Mouse (Mus musculus) neural tube, embryonic 12.5 days (tissue): ENCODE results near the gene Stac3. TPM values are rescaled to one million over a fixed set of nuclear protein-coding genes. Genes with fewer than 3 reads are reported as not detected.

Source experiments
- ATAC-seq: fragments of 200-750 bp; cut with Nextera tagmentation; 2 replicates; pipeline ENCODE4 v1.8.0; 2017; ENCODE audit warnings: low read depth, mild to moderate bottlenecking, moderate TSS enrichment, moderate library complexity; ENCODE audit not compliant: low FRiP score
- H3K27ac ChIP-seq: fragments of 300-500 bp; sonication (generic); 2 replicates; pipeline ENCODE4 v1.5.1; 2016
- H3K27me3 ChIP-seq: fragments of 300-500 bp; sonication (generic); replicated peaks from 2 replicates; pipeline ENCODE4 v1.6.1; 2016; ENCODE audit warnings: mild to moderate bottlenecking
- H3K36me3 ChIP-seq: fragments of 300-500 bp; sonication (generic); 2 replicates; pipeline ENCODE4 v1.6.1; 2016; ENCODE audit warnings: mild to moderate bottlenecking
- H3K4me1 ChIP-seq: fragments of 300-500 bp; sonication (generic); 2 replicates; pipeline ENCODE4 v1.6.1; 2016
- H3K4me2 ChIP-seq: fragments of 300-500 bp; sonication (generic); replicated peaks from 2 replicates; pipeline ENCODE4 v1.6.1; 2016; ENCODE audit warnings: mild to moderate bottlenecking
- H3K4me3 ChIP-seq: fragments of 300-500 bp; sonication (generic); 2 replicates; pipeline ENCODE4 v1.5.1; 2016
- H3K9ac ChIP-seq: fragments of 300-500 bp; sonication (generic); 2 replicates; pipeline ENCODE4 v1.6.1; 2016; ENCODE audit warnings: mild to moderate bottlenecking
- H3K9me3 ChIP-seq: fragments of 300-500 bp; sonication (generic); 2 replicates; pipeline ENCODE4 v1.6.1; 2016; ENCODE audit warnings: mild to moderate bottlenecking
- WGBS: fragments of 180-500 bp; shearing (Covaris S2); methylation state at CpG from one replicate; pipeline ENCODE4 v1.1.7; 2016; 5-methylcytosine and 5-hydroxymethylcytosine counted together
- polyA plus RNA-seq: library from polyadenylated mRNA; unstranded; fragments of >200 nt; fragmentation: Nextera tagmentation; extraction: Ambion mirVana; gene quantifications from 2 replicates; pipeline ENCODE4 v1.2.1, GENCODE M21; 2016

Gene Stac3
- polyA plus RNA-seq, 1 experiment from 2014 or later, result 4.3 TPM

DNA sequence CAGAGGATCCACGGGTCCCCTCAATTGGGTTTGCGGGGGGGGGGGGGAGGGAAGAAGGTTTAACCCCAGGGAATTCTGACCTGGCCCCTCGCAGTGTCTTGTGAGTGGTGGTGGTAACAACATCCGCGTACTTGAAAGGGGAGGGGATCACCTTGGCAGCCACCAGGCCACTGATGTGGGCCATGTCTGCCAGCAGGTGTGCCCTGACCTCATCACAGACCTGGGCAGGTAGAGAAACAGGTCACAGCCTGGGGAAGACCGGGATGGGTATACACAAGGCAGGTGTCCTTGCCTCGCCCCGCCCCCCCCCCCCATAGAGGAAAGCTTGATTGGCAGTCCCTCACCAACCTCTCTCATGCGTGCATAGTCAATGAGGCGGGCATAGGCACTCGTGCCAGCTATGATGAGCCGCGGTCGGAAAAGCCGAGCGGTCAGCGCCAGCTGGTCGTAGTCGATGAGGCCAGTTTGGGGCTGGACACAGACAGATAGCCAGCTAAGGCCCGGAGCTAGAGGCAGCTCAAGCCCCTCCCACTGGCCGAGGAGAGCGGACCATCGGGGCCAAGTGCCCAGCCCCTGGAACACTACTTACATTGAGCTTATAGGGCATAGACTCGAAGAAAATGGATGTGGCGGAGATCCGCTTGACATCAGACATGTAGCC lies 17.7 kb downstream of the Stac3 start:
- WGBS, result 93% methylated on average over 25 of the region's 26 CpGs
- H3K27me3 ChIP-seq, result peaks cover 37% of the 10 kb centered on the region
- no peaks in the 10 kb centered on the region for H3K9me3 ChIP-seq
- H3K27ac ChIP-seq, result no peak overlapping the region
- H3K36me3 ChIP-seq, result peaks cover 29% of the 10 kb centered on the region
- H3K4me3 ChIP-seq, result no peak overlapping the region
- no peak for ATAC-seq
- peaks cover 56% of the 10 kb centered on the region for H3K4me1 ChIP-seq
- no peak overlapping the region for H3K4me2 ChIP-seq
- H3K9ac ChIP-seq, result no peak overlapping the region

DNA sequence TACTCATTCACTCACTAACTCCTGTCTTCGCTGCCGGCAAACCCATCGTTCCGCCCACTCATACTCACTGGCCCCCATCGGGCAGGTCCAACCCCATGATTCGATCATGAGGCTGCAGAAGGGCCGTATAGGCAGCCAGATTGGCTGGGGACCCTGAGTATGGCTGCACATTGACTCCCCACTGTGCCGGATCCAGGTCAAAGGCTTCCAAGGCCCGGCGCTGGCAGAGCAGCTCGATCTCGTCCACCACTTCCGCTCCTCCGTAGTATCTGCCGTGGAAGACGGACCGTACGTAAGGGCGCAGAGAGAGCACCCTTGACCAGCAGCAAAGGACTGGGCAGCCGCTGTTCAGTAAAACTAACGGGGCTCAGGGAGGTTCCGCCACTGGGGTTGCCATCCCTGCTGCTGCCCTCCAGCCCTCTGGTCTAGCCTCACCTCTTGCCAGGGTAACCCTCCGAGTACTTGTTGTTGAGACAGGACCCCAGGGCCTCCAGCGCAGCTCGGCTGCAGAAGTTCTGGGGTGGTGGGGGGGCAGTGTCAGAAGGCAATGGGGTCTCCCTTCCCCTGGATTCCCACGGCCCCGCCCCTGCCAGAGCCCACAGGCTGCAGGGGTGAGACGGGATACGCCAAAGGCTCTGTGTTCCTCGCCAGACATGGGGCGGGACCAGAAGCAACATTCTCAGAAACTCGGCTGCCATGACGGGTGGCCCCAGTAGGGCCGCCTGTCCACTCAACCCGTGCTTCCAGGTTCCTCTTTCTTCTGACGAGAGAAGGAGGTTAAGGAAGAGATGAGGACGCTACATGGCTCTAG lies 18.6 kb downstream of the Stac3 start:
- H3K27me3 ChIP-seq, result peaks cover 37% of the 10 kb centered on the region

DNA sequence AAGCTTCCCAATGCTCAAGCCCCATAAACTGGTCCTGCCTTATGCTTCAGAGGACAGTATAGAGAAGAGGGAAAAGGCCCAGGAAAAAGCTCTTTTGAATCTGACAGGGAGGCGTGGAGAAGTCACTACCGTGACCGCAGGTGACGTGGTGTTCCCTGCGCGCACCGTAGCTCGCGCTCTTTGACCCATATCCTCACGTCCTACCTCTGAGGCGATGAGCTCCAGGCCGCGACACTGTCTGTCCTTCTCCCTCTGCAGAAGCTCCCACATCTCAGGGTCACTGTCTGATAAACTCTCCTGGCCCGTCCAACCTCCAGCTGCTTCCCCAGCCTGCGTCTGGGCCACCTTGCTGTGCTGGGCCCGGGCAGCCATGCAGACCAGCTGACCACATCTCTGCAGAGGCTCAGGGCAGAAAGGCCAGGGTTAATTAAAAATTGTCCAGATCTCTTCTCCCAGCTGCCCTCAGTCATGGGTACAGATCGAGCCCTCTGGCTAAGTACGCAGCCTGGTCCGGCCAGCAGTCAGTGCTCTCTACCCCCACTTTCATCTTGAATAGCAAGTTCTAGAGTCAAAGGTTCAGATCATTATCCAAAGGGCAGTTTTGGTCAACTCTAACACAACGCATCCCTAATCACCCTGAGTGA lies 19.4 kb downstream of the Stac3 start:
- 86% methylated on average over 20 of the region's 20 CpGs for WGBS
- peaks cover 56% of the 10 kb centered on the region for H3K4me1 ChIP-seq
- peak overlapping the region; percentile 85 for H3K4me2 ChIP-seq
- no peaks in the 10 kb centered on the region for H3K9me3 ChIP-seq
- no peak overlapping the region for H3K27ac ChIP-seq
- no peak for ATAC-seq
- peaks cover 37% of the 10 kb centered on the region for H3K27me3 ChIP-seq
- H3K9ac ChIP-seq, result no peak overlapping the region
- peak overlapping the region; percentile 14; the same call in 1 of the 2 replicates for H3K4me3 ChIP-seq
- H3K36me3 ChIP-seq, result peaks cover 29% of the 10 kb centered on the region

More for the DNA sequence above, 18.6 kb downstream of the Stac3 start:
- Histone ChIP-seq H3K27ac (no peak overlapping the region), H3K4me1 (peaks cover 56% of the 10 kb centered on the region), H3K36me3 (peaks cover 29% of the 10 kb centered on the region), H3K4me2 (no peak overlapping the region), H3K9me3 (no peaks in the 10 kb centered on the region), H3K9ac (no peak overlapping the region), H3K4me3 (no peak overlapping the region)
- WGBS, result 93% methylated on average over 37 of the region's 37 CpGs
- no peak for ATAC-seq

DNA sequence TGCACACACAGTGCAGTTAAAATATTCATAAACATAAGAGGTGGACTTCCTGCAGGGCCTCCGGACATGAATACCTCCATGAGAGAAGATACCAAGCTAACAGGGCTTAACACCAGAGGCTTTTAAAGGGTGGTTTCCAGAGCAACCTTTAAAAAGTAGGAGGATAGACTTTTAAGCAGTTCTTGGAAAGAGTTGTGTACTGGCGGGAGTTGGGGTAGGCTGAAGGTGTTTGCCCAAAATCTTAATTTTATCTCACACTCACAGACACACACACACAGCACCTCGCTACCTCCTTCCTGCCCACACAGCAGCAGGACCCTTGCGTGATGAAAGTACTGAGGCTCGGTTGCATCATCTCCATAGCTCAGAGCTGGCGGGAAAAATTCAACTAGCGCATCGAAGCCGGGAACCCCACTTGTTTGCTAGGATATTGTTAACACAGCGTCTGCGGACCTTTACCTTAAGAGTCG lies 20.2 kb downstream of the Stac3 start:
- Histone ChIP-seq H3K4me1 (peaks cover 56% of the 10 kb centered on the region), H3K4me3 (peak overlapping the region; percentile 54), H3K9ac (peak overlapping the region; percentile 54), H3K27me3 (peaks cover 43% of the 10 kb centered on the region), H3K4me2 (peak overlapping the region; percentile 85), H3K27ac (no peak overlapping the region), H3K36me3 (peaks cover 29% of the 10 kb centered on the region), H3K9me3 (no peaks in the 10 kb centered on the region)
- peak; percentile 5; the same call in 1 of the 2 replicates for ATAC-seq
- WGBS, result 10% methylated on average over 12 of the region's 12 CpGs

DNA sequence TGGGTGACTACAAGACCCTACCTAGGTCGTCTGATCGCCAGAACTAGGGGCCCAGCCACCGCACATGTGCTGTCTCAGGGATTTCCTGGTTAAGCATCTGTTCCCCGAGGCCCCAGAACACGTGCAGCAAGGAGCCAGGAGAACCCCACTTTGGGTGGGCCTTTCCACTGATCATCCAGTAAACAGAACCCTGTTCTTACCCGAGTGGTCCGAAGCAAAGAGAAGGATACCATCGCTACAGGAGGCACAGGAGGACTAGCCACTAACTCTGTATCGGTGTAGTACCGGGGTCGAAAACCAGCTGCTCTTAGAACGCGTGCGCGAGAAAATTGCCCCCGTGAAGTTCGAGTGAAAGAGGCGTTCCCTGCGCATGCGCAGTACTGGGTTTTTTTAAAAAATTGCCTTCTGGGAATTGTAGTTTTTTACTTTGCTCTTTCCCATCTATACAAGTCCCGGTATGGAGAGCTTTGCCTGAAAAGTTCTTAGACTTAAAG lies 20.6 kb downstream of the Stac3 start, which contains the start of gene Shmt2:
Gene Shmt2 (minus strand): TSS at position 357 of the 494 bp plus-strand sequence.
- H3K27ac ChIP-seq, result no peak within 1 kb of the TSS
- H3K4me2 ChIP-seq, result peak within 1 kb of the TSS; percentile 85

DNA sequence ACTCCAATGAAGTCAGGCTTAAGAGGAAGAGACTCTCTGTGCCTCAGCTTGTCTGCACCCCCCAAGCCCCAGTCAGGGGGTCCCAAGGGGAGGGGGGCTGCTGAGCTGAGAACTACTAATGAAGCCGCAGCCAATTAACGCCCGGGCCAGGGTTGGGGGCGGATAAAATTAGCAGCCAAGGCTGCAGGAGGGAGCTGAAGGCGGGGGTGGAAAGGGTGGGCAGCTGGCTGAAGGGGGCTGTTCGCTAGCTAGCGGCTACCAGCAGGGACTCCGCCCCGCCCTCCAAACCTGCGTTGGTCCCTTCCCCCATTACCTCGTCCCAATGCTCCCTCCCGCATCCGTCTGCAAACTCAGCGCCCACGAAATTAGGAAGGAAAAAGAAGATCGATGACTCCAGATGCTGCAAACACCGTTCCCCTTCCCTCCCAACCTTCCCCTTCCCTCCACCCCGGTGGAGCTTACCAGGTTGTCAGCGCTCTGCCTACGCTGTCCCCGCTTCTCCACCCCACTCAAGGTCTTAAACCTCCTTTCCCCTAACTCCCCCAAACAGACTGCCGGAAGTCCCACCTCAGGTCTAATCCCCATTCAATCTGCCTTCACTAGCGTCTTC lies 23.3 kb downstream of the Stac3 start:
- Histone ChIP-seq H3K4me1 (peaks cover 75% of the 10 kb centered on the region), H3K27ac (peak overlapping the region; percentile 42; the same call in 1 of the 2 replicates), H3K9ac (peak overlapping the region; percentile 29; the same call in 1 of the 2 replicates), H3K4me2 (peak overlapping the region; percentile 81), H3K9me3 (no peaks in the 10 kb centered on the region), H3K4me3 (no peak overlapping the region), H3K36me3 (peaks cover 8% of the 10 kb centered on the region), H3K27me3 (peaks cover 64% of the 10 kb centered on the region)
- under 1% methylated on average over 23 of the region's 23 CpGs for WGBS
- ATAC-seq, result no peak

More for the DNA sequence above, 20.6 kb downstream of the Stac3 start, which contains the start of gene Shmt2:
- under 1% methylated on average over 21 of the region's 21 CpGs for WGBS
- Histone ChIP-seq H3K36me3 (peaks cover 29% of the 10 kb centered on the region), H3K4me1 (peaks cover 56% of the 10 kb centered on the region), H3K9me3 (no peaks in the 10 kb centered on the region), H3K4me3 (peak within 1 kb of the TSS; percentile 54), H3K27me3 (peaks cover 43% of the 10 kb centered on the region), H3K9ac (peak within 1 kb of the TSS; percentile 54)
- peak; percentile 41; the same call in 1 of the 2 replicates for ATAC-seq

DNA sequence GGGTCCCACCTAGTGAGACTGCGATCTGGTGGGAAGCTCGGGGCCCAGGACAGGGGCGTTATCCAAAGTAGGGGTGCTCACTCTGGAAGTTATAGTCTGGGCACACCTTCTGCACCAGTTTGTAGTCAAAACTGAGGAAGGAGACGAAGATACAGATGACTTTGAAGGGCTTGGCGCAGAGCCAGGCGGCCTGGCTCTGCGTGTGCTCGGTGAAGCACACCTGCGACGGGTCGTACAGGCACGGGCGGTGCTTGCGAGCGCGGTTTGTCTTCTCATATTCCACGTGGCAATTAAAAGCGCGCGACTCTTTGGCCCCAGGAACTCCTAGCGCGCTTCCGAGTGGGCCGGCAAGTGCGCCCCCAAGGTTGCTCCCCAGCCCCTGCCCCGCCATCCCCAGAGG lies 24.6 kb downstream of the Stac3 start:
- H3K9me3 ChIP-seq, result no peaks in the 10 kb centered on the region
- 1% methylated on average over 26 of the region's 26 CpGs for WGBS
- no peaks in the 10 kb centered on the region for H3K36me3 ChIP-seq
- peaks cover 79% of the 10 kb centered on the region for H3K4me1 ChIP-seq
- H3K27ac ChIP-seq, result peak overlapping the region; percentile 84; the same call in 1 of the 2 replicates
- H3K4me2 ChIP-seq, result peak overlapping the region; percentile 81
- H3K27me3 ChIP-seq, result peaks cover 77% of the 10 kb centered on the region
- ATAC-seq, result no peak
- peak overlapping the region; percentile 23 for H3K4me3 ChIP-seq
- H3K9ac ChIP-seq, result peak overlapping the region; percentile 44; the same call in 1 of the 2 replicates

DNA sequence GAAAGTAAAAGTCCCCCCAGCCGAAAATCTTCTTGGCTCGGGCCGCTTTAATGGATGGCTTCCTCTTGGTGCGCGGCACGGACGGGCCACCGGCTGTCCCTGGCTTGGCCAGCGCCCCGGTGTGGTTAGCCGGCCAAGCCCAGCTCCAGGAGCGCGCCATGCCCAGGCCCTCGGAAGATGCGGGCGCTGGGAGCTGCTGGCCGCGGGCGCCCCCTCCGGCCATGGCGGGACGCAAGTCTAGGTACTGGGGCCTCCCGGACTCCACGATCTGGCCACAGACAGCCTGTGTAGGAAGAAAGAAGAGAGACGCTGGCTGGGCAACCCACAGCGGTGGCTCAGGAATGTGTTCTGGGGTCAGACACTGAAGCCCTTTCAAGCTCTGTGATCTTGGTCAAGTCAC lies 25.2 kb downstream of the Stac3 start:
- H3K9ac ChIP-seq, result peak overlapping the region; percentile 44
- H3K4me3 ChIP-seq, result peak overlapping the region; percentile 23
- no peaks in the 10 kb centered on the region for H3K9me3 ChIP-seq
- WGBS, result 2% methylated on average over 26 of the region's 26 CpGs
- H3K27me3 ChIP-seq, result peaks cover 83% of the 10 kb centered on the region
- no peaks in the 10 kb centered on the region for H3K36me3 ChIP-seq
- H3K4me2 ChIP-seq, result peak overlapping the region; percentile 81
- peak overlapping the region; percentile 84; the same call in 1 of the 2 replicates for H3K27ac ChIP-seq
- H3K4me1 ChIP-seq, result peaks cover 78% of the 10 kb centered on the region
- ATAC-seq, result peak; percentile 16; the same call in 1 of the 2 replicates

DNA sequence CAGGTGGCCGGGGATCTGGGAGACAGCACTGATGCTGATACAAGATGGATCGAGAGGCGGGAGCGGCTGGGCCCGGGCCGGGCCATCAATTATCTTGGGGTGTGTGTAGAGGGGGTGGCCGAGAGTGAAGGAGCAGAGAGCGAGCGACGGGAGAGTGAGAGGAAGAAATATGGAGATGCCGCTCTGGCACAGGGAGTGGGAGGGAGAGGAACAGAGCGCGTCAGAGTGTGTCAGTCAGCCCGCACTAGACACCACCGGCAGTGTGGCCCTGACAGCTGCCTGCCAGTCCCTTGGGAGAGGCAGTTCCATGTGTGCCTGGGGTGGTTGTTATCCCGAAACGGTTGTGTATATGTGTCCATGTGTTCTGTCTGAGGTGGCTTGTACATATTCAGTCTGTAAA lies 26.0 kb downstream of the Stac3 start:
- peaks cover 74% of the 10 kb centered on the region for H3K4me1 ChIP-seq

DNA sequence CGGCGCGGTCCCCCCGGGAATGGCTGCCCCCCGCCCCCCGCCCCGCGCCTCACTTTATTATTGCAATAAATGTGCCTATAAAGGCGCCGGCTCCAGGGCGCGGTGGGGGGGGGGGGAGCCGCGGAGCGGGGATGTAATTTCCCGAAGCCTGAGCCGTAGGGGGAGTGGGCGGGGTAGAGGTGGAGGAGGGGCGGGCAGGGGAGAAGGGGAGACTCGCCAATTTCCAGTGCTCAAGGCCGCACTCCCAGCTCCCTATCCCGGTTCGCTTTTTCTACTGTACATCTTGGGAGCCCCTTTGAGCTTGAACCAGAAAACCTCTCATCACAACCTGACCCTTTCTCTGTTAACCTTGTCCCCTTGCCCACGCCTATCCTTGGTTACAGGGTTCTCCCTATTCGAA lies 29.5 kb downstream of the Stac3 start:
- peak overlapping the region; percentile 59 for H3K4me3 ChIP-seq
- peak overlapping the region; percentile 71; the same call in 1 of the 2 replicates for H3K27ac ChIP-seq
- peak overlapping the region; percentile 74 for H3K9ac ChIP-seq
- no peaks in the 10 kb centered on the region for H3K9me3 ChIP-seq
- ATAC-seq, result no peak
- peak overlapping the region; percentile 81 for H3K4me2 ChIP-seq
- H3K27me3 ChIP-seq, result peaks cover 99% of the 10 kb centered on the region
- 3% methylated on average over 25 of the region's 25 CpGs for WGBS
- peaks cover 80% of the 10 kb centered on the region for H3K4me1 ChIP-seq
- no peaks in the 10 kb centered on the region for H3K36me3 ChIP-seq

More for the DNA sequence above, 26.0 kb downstream of the Stac3 start:
- Histone ChIP-seq H3K27ac (peak overlapping the region; percentile 84), H3K9me3 (no peaks in the 10 kb centered on the region), H3K4me3 (peak overlapping the region; percentile 9; the same call in 1 of the 2 replicates), H3K27me3 (peaks cover 91% of the 10 kb centered on the region), H3K4me2 (peak overlapping the region; percentile 81), H3K9ac (peak overlapping the region; percentile 44), H3K36me3 (no peaks in the 10 kb centered on the region)
- peak; percentile 31 for ATAC-seq
- WGBS, result 1% methylated on average over 17 of the region's 17 CpGs

DNA sequence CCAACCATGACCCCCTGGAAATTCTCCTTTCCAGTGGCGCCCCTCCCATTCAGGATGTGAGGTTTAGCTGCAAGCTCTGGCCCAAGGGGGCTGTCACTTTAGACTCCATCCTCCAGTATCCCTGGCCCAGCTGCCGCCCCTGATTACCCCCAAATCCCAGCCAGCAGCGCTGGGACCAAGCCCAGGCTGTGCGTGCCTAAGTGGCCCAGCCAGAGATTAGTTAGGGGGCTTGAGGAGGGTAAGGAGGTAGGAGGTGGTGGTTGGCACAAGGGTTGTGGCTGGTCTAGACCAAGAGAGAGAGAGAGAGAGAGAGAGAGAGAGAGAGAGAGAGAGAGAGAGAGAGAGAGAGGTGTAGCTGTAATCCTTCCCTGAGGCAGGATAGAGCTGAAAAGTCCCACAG lies 30.1 kb downstream of the Stac3 start:
- Histone ChIP-seq H3K9me3 (no peaks in the 10 kb centered on the region), H3K9ac (peak overlapping the region; percentile 74), H3K4me2 (peak overlapping the region; percentile 81), H3K4me3 (peak overlapping the region; percentile 59), H3K27me3 (peaks cover 99% of the 10 kb centered on the region), H3K4me1 (peaks cover 80% of the 10 kb centered on the region), H3K36me3 (no peaks in the 10 kb centered on the region), H3K27ac (peak overlapping the region; percentile 71; the same call in 1 of the 2 replicates)
- WGBS, result under 1% methylated on average over 4 of the region's 4 CpGs
- ATAC-seq, result no peak
